Mouse (Mus musculus): Measurements from ENCODE around the gene Sult3a2.
"Not testable (repeated sequence)": the region's sequence is repeated elsewhere in the genome, so short reads cannot be mapped to it uniquely, and the experiment has no call there.

Gene Sult3a2

GRCm38 (mm10) chr10:33786604-33787003, at the start of gene Sult3a2:
Gene Sult3a2, minus strand, starts transcription at chr10:33786704.
- DNase-seq: no peak

- no peak for DNase-seq
Measured at GRCm38 (mm10) chr10:33820892-33821291, 34.4 kb upstream of the Sult3a2 start.

GRCm38 (mm10) chr10:33816923-33817322, 30.4 kb upstream of the Sult3a2 start:
- no peak for DNase-seq

GRCm38 (mm10) chr10:33814266-33814665, 27.8 kb upstream of the Sult3a2 start:
- DNase-seq: no peak

- no peak for DNase-seq
Measured at GRCm38 (mm10) chr10:33811807-33812206, 25.3 kb upstream of the Sult3a2 start.

GRCm38 (mm10) chr10:33797221-33797949, 10.9 kb upstream of the Sult3a2 start:
- not testable (repeated sequence) for DNase-seq

GRCm38 (mm10) chr10:33796269-33796915, 9.9 kb upstream of the Sult3a2 start:
- not testable (repeated sequence) for DNase-seq

- not testable (repeated sequence) for DNase-seq
Measured at GRCm38 (mm10) chr10:33792166-33792565, 5.7 kb upstream of the Sult3a2 start.

GRCm38 (mm10) chr10:33787541-33787940, 1.0 kb upstream of the Sult3a2 start:
- DNase-seq: no peak

- not testable (repeated sequence) for DNase-seq
Measured at GRCm38 (mm10) chr10:33735251-33735650, 51.3 kb downstream of the Sult3a2 start.

- DNase-seq: no peak
Measured at GRCm38 (mm10) chr10:33733241-33733640, 53.3 kb downstream of the Sult3a2 start.

GRCm38 (mm10) chr10:33732409-33733185, 53.9 kb downstream of the Sult3a2 start:
- DNase-seq: no peak

- DNase-seq: no peak
Measured at GRCm38 (mm10) chr10:33723764-33724163, 62.7 kb downstream of the Sult3a2 start.

- no peak for DNase-seq
Measured at GRCm38 (mm10) chr10:33721827-33722438, 64.6 kb downstream of the Sult3a2 start.
